Mouse (Mus musculus): ENCODE results near the gene Gpx3. TPM values are rescaled to one million over a fixed set of nuclear protein-coding genes. Genes with fewer than 3 reads are reported as not detected.

Gene Gpx3
- polyA plus RNA-seq, 1 experiment from 2014 or later = 101 TPM

DNA sequence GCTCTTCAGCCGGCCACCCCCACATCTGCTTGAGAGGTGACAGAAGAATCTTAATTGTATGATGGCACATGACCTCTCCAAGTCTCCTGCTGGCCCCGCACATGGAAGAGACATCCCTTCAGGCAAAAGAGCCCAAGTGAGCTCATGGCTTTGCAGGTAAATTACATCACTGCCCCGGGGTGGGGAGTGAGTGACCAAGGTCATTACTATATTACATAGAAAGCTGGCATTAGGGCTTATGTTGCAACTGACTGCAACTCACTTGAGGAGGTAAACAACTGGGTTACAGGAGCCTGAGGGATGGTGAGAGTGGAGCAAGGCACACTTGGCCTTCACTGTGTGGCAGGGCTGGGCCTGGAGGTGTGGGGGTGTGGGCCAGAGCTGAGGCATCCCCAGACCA, 26.0 kb downstream of the Gpx3 start:
- peaks cover 45% of the 10 kb centered on the region for H3K36me3 ChIP-seq (ENCODE audit: control insufficient read depth, insufficient read depth, low read length)
- WGBS = 80% methylated on average over 3 of the region's 3 CpGs

DNA sequence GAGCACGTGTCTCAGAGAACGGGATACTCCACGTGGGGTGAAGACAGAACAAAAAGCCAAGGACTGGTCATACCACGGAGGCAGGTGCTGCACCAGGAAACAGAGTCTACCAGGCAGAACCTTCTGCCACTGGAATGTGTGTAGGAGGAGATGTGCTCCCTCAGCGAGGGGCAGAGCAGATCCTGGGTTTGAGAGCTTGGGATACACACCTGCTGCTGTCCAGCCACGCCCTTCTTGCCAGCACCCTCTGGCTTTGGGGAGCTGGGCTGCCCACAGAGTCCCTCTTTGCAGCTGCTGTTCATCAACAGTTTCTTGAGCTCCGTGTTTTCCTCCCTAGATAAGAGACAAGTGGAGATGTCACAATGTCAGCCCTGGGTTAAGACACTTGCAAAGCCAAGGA, 26.6 kb downstream of the Gpx3 start:
- Histone ChIP-seq H3K4me3 (ENCODE audit: low read length) (no peak overlapping the region), H3K27ac (ENCODE audit: low read depth, low read length) (no peak overlapping the region), H3K9me3 (ENCODE audit: control insufficient read depth, low read length) (no peaks in the 10 kb centered on the region), H3K4me2 (replicated peaks; ENCODE audit: low read depth, low read length) (no peak overlapping the region), H3K27me3 (ENCODE audit: control insufficient read depth, insufficient read depth, low read length) (no peaks in the 10 kb centered on the region), H3K9ac (ENCODE audit: low read depth, low read length) (no peak overlapping the region), H3K4me1 (ENCODE audit: control insufficient read depth, insufficient read depth, low read length) (no peaks in the 10 kb centered on the region), H3K36me3 (ENCODE audit: control insufficient read depth, insufficient read depth, low read length) (peaks cover 47% of the 10 kb centered on the region)
- 83% methylated on average over 7 of the region's 7 CpGs for WGBS
- no peak for ATAC-seq (ENCODE audit: low FRiP score, low TSS enrichment)

More for the DNA sequence above, 26.0 kb downstream of the Gpx3 start:
- Histone ChIP-seq H3K4me1 (ENCODE audit: control insufficient read depth, insufficient read depth, low read length) (no peaks in the 10 kb centered on the region), H3K9me3 (ENCODE audit: control insufficient read depth, low read length) (no peaks in the 10 kb centered on the region), H3K4me2 (replicated peaks; ENCODE audit: low read depth, low read length) (no peak overlapping the region), H3K4me3 (ENCODE audit: low read length) (no peak overlapping the region), H3K27me3 (ENCODE audit: control insufficient read depth, insufficient read depth, low read length) (no peaks in the 10 kb centered on the region), H3K9ac (ENCODE audit: low read depth, low read length) (no peak overlapping the region), H3K27ac (ENCODE audit: low read depth, low read length) (no peak overlapping the region)
- no peak for ATAC-seq (ENCODE audit: low FRiP score, low TSS enrichment)

DNA sequence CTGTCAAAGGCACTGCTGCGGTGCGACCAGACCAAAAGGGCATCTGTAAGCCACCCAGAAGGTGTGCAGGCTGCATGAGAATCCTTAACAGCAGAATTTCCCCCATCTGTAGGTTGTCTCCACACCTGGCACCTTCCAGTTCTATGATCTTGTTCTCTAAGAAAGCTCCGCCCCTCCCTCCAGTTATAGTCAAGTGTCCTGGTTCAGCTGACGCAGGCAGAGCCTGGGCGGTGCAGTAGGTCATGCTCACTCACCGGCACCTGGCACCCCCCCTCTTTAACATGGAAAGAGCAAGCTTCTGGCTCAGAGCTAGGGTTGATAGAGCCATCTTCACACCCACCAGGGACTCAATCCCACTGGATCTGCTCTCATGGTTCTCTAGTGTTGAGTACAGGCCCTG, 27.0 kb downstream of the Gpx3 start:
- Histone ChIP-seq H3K4me2 (replicated peaks; ENCODE audit: low read depth, low read length) (no peak overlapping the region), H3K36me3 (ENCODE audit: control insufficient read depth, insufficient read depth, low read length) (peaks cover 44% of the 10 kb centered on the region)

DNA sequence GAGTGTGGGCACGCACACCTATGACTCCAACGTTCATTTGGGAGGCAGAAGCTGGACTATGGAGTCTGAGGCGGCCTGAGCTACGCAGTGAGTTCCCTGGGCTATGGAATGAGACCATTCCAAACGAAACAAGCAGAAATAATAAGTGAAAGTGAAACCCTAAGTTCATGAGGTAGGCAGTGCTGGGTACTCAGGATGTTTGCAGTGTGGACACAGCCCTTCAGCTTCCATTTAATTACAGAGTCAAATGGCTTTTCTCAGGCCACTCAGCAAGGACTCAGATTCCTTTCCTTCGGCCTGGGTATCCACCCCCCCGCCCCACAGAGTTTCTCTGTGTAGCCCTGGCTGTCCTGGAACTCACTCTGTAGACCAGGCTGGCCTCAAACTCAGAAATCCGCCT, 27.5 kb downstream of the Gpx3 start:
- no peak overlapping the region for H3K4me3 ChIP-seq (ENCODE audit: low read length)
- H3K36me3 ChIP-seq (ENCODE audit: control insufficient read depth, insufficient read depth, low read length) = peaks cover 41% of the 10 kb centered on the region
- no peak overlapping the region for H3K9ac ChIP-seq (ENCODE audit: low read depth, low read length)
- no peaks in the 10 kb centered on the region for H3K27me3 ChIP-seq (ENCODE audit: control insufficient read depth, insufficient read depth, low read length)
- H3K4me2 ChIP-seq (replicated peaks; ENCODE audit: low read depth, low read length) = no peak overlapping the region
- H3K27ac ChIP-seq (ENCODE audit: low read depth, low read length) = no peak overlapping the region
- H3K4me1 ChIP-seq (ENCODE audit: control insufficient read depth, insufficient read depth, low read length) = no peaks in the 10 kb centered on the region
- H3K9me3 ChIP-seq (ENCODE audit: control insufficient read depth, low read length) = no peaks in the 10 kb centered on the region
- ATAC-seq (ENCODE audit: low FRiP score, low TSS enrichment) = no peak
- WGBS = 87% methylated on average over 8 of the region's 8 CpGs

More for the DNA sequence above, 27.0 kb downstream of the Gpx3 start:
- 93% methylated on average over 6 of the region's 6 CpGs for WGBS
- H3K27me3 ChIP-seq (ENCODE audit: control insufficient read depth, insufficient read depth, low read length) = no peaks in the 10 kb centered on the region
- no peak overlapping the region for H3K4me3 ChIP-seq (ENCODE audit: low read length)
- H3K27ac ChIP-seq (ENCODE audit: low read depth, low read length) = no peak overlapping the region
- no peaks in the 10 kb centered on the region for H3K9me3 ChIP-seq (ENCODE audit: control insufficient read depth, low read length)
- no peaks in the 10 kb centered on the region for H3K4me1 ChIP-seq (ENCODE audit: control insufficient read depth, insufficient read depth, low read length)
- H3K9ac ChIP-seq (ENCODE audit: low read depth, low read length) = no peak overlapping the region
- no peak for ATAC-seq (ENCODE audit: low FRiP score, low TSS enrichment)

DNA sequence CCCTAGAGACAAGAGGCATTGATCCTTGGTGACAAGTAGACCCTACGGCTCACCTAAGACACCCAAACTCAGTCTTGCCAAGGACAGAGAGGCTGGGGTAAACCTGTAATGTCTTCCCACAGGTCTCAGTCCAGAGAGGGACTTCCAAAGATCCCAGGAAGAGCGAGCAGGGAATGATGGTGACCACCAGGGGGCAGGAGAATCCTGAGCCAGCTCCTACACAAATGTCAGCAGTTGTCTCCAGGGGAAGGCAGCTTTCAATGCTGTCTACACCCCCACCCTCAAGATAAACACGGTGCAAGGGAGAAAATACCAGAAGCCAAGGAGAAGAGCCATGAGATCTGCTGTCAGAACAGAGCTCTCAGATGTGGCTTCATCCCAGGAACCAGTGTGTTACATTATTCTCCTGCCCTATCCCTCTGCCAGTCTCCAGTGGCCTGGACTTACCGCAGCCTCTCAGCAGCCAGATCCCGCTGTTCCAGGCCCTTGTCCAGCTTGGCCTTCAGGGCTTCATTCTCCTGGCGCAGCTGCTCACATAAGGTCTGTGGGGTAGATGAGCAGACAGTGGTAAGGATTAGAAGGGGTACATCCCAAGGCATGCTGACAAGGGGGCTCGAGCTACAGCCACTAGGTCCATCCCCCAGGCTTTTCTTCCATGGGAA, 28.2 kb downstream of the Gpx3 start:
- Histone ChIP-seq H3K4me1 (ENCODE audit: control insufficient read depth, insufficient read depth, low read length) (no peaks in the 10 kb centered on the region), H3K9ac (ENCODE audit: low read depth, low read length) (no peak overlapping the region), H3K36me3 (ENCODE audit: control insufficient read depth, insufficient read depth, low read length) (peaks cover 38% of the 10 kb centered on the region), H3K4me3 (ENCODE audit: low read length) (no peak overlapping the region), H3K9me3 (ENCODE audit: control insufficient read depth, low read length) (no peaks in the 10 kb centered on the region), H3K27me3 (ENCODE audit: control insufficient read depth, insufficient read depth, low read length) (no peaks in the 10 kb centered on the region), H3K4me2 (replicated peaks; ENCODE audit: low read depth, low read length) (no peak overlapping the region), H3K27ac (ENCODE audit: low read depth, low read length) (no peak overlapping the region)
- WGBS = 72% methylated on average over 7 of the region's 7 CpGs
- ATAC-seq (ENCODE audit: low FRiP score, low TSS enrichment) = no peak

DNA sequence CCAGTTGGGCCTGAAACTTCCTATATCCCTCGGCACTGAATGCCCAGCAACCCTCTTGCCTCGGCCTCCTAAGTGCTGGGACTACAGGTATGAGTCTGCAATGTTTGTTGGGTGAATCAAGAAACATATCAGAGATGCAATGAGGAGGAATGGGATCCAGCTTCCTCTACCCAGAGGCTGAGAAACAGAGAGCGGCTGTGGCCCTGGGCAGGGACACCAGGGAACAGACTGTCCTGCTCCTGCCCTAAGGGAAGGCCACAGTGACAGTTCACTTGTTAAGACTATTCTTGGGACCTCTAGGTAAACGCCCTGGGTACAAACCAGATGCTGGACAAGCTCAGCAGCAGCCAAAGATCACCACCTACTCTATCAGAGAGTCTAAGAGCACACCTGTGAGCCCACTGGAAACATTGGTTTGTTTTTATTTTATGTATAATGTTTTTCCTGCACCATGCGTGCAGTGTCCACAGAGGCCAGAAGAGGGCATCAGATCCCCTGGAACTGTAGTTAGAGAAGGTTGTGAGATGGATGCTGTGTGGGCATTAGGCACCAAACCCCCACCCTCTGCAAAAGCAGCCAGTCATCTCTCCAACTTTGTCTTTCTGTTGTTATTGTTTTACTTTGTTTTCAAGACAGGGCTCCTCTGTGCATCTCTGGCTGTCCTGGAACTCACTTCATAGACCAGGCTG, 29.3 kb downstream of the Gpx3 start:
- H3K27ac ChIP-seq (ENCODE audit: low read depth, low read length) = no peak overlapping the region
- no peak overlapping the region for H3K4me2 ChIP-seq (replicated peaks; ENCODE audit: low read depth, low read length)
- ATAC-seq (ENCODE audit: low FRiP score, low TSS enrichment) = no peak
- H3K9ac ChIP-seq (ENCODE audit: low read depth, low read length) = no peak overlapping the region
- 74% methylated on average over 5 of the region's 5 CpGs for WGBS
- H3K36me3 ChIP-seq (ENCODE audit: control insufficient read depth, insufficient read depth, low read length) = peaks cover 29% of the 10 kb centered on the region
- H3K27me3 ChIP-seq (ENCODE audit: control insufficient read depth, insufficient read depth, low read length) = no peaks in the 10 kb centered on the region
- no peaks in the 10 kb centered on the region for H3K9me3 ChIP-seq (ENCODE audit: control insufficient read depth, low read length)
- H3K4me3 ChIP-seq (ENCODE audit: low read length) = no peak overlapping the region
- no peaks in the 10 kb centered on the region for H3K4me1 ChIP-seq (ENCODE audit: control insufficient read depth, insufficient read depth, low read length)

DNA sequence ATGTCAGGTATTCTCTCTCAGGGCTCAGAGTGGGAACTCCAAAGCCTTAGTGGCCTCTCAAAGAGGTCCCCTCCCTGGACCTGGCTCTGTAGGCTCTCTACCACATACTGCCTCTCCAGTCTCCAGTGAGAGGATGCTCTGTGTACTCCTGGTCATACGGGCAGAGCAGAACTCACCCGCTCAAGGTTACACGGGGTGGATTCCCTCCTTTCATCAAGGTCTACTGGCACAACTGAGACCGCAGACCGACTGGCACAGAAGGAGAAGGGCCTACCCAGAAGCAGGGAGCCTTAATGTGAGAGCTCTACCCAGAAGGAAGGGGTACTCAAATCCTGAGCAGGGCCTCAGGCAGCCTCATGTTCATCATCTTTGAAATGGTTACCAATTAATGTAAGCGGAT, 30.3 kb downstream of the Gpx3 start:
- H3K27ac ChIP-seq (ENCODE audit: low read depth, low read length) = no peak overlapping the region
- H3K9me3 ChIP-seq (ENCODE audit: control insufficient read depth, low read length) = no peaks in the 10 kb centered on the region
- peaks cover 28% of the 10 kb centered on the region for H3K36me3 ChIP-seq (ENCODE audit: control insufficient read depth, insufficient read depth, low read length)
- no peak for ATAC-seq (ENCODE audit: low FRiP score, low TSS enrichment)
- no peak overlapping the region for H3K4me2 ChIP-seq (replicated peaks; ENCODE audit: low read depth, low read length)
- H3K27me3 ChIP-seq (ENCODE audit: control insufficient read depth, insufficient read depth, low read length) = no peaks in the 10 kb centered on the region
- 89% methylated on average over 6 of the region's 6 CpGs for WGBS
- no peak overlapping the region for H3K4me3 ChIP-seq (ENCODE audit: low read length)
- no peaks in the 10 kb centered on the region for H3K4me1 ChIP-seq (ENCODE audit: control insufficient read depth, insufficient read depth, low read length)
- no peak overlapping the region for H3K9ac ChIP-seq (ENCODE audit: low read depth, low read length)

DNA sequence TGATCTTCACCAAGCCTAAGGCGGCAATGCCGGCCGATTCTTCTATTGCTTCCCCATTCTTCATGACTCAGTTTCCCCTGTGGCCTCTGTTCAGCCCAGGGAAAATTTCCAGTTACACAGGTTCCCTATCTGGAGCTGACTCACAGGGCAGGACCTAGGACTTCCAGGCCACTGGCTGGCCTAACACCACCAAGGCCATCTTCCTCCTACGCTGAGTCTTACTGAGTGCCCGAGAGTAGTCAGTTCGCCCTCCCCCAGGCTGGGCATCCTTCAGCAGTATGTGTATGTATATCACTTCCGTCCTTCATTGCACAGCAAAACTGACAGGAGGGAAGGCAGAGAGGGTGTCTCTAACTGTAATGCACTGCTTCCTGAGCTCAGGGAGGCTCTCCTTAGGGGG, 31.9 kb downstream of the Gpx3 start:
- Histone ChIP-seq H3K9me3 (ENCODE audit: control insufficient read depth, low read length) (no peaks in the 10 kb centered on the region), H3K27me3 (ENCODE audit: control insufficient read depth, insufficient read depth, low read length) (no peaks in the 10 kb centered on the region), H3K36me3 (ENCODE audit: control insufficient read depth, insufficient read depth, low read length) (peaks cover 30% of the 10 kb centered on the region; the same call in 1 of the 2 replicates), H3K4me2 (replicated peaks; ENCODE audit: low read depth, low read length) (no peak overlapping the region), H3K4me3 (ENCODE audit: low read length) (no peak overlapping the region), H3K4me1 (ENCODE audit: control insufficient read depth, insufficient read depth, low read length) (no peaks in the 10 kb centered on the region), H3K27ac (ENCODE audit: low read depth, low read length) (no peak overlapping the region), H3K9ac (ENCODE audit: low read depth, low read length) (no peak overlapping the region)
- no peak for ATAC-seq (ENCODE audit: low FRiP score, low TSS enrichment)
- 92% methylated on average over 7 of the region's 7 CpGs for WGBS

DNA sequence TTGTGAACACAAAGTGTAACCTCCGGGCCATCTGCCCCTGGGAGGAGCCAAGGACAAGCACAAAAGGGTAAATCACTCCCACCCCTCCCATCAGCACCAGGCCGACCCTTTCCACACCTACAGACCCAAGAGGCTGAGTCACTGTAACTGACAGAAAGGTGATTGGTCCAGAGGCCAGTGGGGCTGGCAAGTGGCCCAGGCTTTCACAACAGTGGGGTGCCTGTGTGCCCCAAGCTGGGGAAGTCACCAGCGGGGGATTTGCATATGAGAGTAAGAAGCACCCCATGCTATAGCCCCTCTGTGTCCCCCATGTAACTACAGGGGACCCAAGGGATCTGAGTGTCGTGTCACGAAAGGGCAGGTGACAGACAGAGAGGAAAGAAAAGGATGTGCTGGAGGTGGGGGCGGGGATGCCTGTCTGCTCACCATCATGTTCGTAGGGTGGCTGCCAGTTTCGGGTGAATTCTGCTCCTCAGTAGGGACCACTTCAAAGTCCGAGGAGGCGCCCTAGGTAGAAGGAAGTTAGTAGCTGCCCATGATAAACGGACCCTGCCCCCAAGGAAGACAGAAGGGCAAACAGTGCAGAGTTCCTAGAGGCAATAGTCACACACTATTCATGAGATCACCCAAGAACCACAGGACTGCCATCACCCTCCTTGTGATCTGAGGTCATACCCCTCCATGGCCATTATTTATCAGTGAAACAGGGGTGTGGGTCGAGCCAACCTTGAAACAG, 34.0 kb downstream of the Gpx3 start:
- H3K27ac ChIP-seq (ENCODE audit: low read depth, low read length) = no peak overlapping the region
- H3K4me3 ChIP-seq (ENCODE audit: low read length) = no peak overlapping the region
- H3K4me1 ChIP-seq (ENCODE audit: control insufficient read depth, insufficient read depth, low read length) = no peaks in the 10 kb centered on the region
- H3K9me3 ChIP-seq (ENCODE audit: control insufficient read depth, low read length) = no peaks in the 10 kb centered on the region
- peaks cover 30% of the 10 kb centered on the region; the same call in 1 of the 2 replicates for H3K36me3 ChIP-seq (ENCODE audit: control insufficient read depth, insufficient read depth, low read length)
- H3K27me3 ChIP-seq (ENCODE audit: control insufficient read depth, insufficient read depth, low read length) = no peaks in the 10 kb centered on the region
- H3K4me2 ChIP-seq (replicated peaks; ENCODE audit: low read depth, low read length) = no peak overlapping the region
- ATAC-seq (ENCODE audit: low FRiP score, low TSS enrichment) = no peak
- no peak overlapping the region for H3K9ac ChIP-seq (ENCODE audit: low read depth, low read length)
- WGBS = 26% methylated on average over 12 of the region's 12 CpGs

Measured in kidney, embryonic 14.5 days (tissue).